Mouse (Mus musculus): ENCODE measurements at regions not wholly inside any gene's neighbourhood (a gene's known extent, or its start where the extent isn't known, plus 50 kb on each side); places are given as distances from the start of the nearest gene placed in this dataset.

GRCm38 (mm10) chr1:183962486-183962885, 50.6 kb upstream of the Dusp10 start:
- TF ChIP-seq CTCF (IDR thresholded peaks at IDR 0.05; ENCODE audit: control insufficient read depth, insufficient read depth, low read length) (no peak), POLR2A (IDR thresholded peaks at IDR 0.05; ENCODE audit: borderline replicate concordance, control insufficient read depth, low read depth, low read length) (no peak)
